Mouse (Mus musculus) adrenal gland, postnatal 10 days (tissue): Measurements from ENCODE around the gene Perp. TPM values are rescaled to one million over a fixed set of nuclear protein-coding genes. Genes with fewer than 3 reads are reported as not detected.
A peak's percentile ranks its signal among the peaks of the same experiment; 100 is the strongest.

Experiments
- DNase-seq: peaks from one replicate; pipeline ENCODE4 v3.0.0; 2021; ENCODE audit warnings: mixed read lengths
- long read RNA-seq, 2 experiments: library from polyadenylated mRNA; stranded (forward); transcript quantifications; one replicate each; pipeline ENCODE4 v2.0.0; 2021
- total RNA-seq, 2 experiments: library from RNA; stranded (reverse); gene quantifications; 2 replicates each; pipeline ENCODE4 v1.2.3; 2021

Gene Perp
- total RNA-seq: 10 to 100 TPM in 1 of 2 experiments, 1 to 10 TPM in 1; 7.8 to 15.7 TPM
- long read RNA-seq, experiment 1, transcript Perp-201 (3 exons, 1,952 nt): major isoform, 29 of 31 reads
- long read RNA-seq, experiment 1, partial matches to known transcripts: 1 of 31 reads
- long read RNA-seq, experiment 1, other reads (novel, unspliced or antisense): 1 of 31 reads
- long read RNA-seq, experiment 2, partial matches to known transcripts: 0 of 1 reads
- long read RNA-seq, experiment 2, other reads (novel, unspliced or antisense): 0 of 1 reads

- peak; percentile 61 for DNase-seq
Observed at GRCm38 (mm10) chr10:18844441-18845286, at the start of gene Perp. Perp (plus strand) TSS chr10:18845020.

GRCm38 (mm10) chr10:18811751-18812150, 33.1 kb upstream of the Perp start:
- no peak for DNase-seq

GRCm38 (mm10) chr10:18816560-18816959, 28.3 kb upstream of the Perp start:
- peak; percentile 13 for DNase-seq

GRCm38 (mm10) chr10:18825143-18825542, 19.7 kb upstream of the Perp start:
- DNase-seq: no peak

- no peak for DNase-seq
Observed at GRCm38 (mm10) chr10:18826107-18826506, 18.7 kb upstream of the Perp start.

GRCm38 (mm10) chr10:18827936-18828335, 16.9 kb upstream of the Perp start:
- DNase-seq: no peak

GRCm38 (mm10) chr10:18830359-18830758, 14.5 kb upstream of the Perp start:
- DNase-seq: no peak

GRCm38 (mm10) chr10:18831823-18832222, 13.0 kb upstream of the Perp start:
- no peak for DNase-seq

- DNase-seq: no peak
Observed at GRCm38 (mm10) chr10:18834389-18834788, 10.4 kb upstream of the Perp start.

- DNase-seq: peak; percentile 50
Observed at GRCm38 (mm10) chr10:18835684-18836479, 8.9 kb upstream of the Perp start.

GRCm38 (mm10) chr10:18839530-18839929, 5.3 kb upstream of the Perp start:
- DNase-seq: no peak

- no peak for DNase-seq
Observed at GRCm38 (mm10) chr10:18840736-18841135, 4.1 kb upstream of the Perp start.

- DNase-seq: no peak
Observed at GRCm38 (mm10) chr10:18845287-18845662, 455 bp downstream of the Perp start.

GRCm38 (mm10) chr10:18845711-18846110, 891 bp downstream of the Perp start:
- DNase-seq: no peak

- DNase-seq: no peak
Observed at GRCm38 (mm10) chr10:18846474-18847264, 1.8 kb downstream of the Perp start.

- no peak for DNase-seq
Observed at GRCm38 (mm10) chr10:18850177-18850576, 5.4 kb downstream of the Perp start.

GRCm38 (mm10) chr10:18853417-18853816, 8.6 kb downstream of the Perp start:
- DNase-seq: no peak

- DNase-seq: no peak
Observed at GRCm38 (mm10) chr10:18857244-18857643, 12.4 kb downstream of the Perp start.

- no peak for DNase-seq
Observed at GRCm38 (mm10) chr10:18859632-18860031, 14.8 kb downstream of the Perp start.

GRCm38 (mm10) chr10:18860119-18860824, 15.5 kb downstream of the Perp start:
- DNase-seq: no peak

- no peak for DNase-seq
Observed at GRCm38 (mm10) chr10:18860831-18861230, 16.0 kb downstream of the Perp start.
